ENCODE assay signal across 13 mouse cellular contexts in the genomic region with DNA sequence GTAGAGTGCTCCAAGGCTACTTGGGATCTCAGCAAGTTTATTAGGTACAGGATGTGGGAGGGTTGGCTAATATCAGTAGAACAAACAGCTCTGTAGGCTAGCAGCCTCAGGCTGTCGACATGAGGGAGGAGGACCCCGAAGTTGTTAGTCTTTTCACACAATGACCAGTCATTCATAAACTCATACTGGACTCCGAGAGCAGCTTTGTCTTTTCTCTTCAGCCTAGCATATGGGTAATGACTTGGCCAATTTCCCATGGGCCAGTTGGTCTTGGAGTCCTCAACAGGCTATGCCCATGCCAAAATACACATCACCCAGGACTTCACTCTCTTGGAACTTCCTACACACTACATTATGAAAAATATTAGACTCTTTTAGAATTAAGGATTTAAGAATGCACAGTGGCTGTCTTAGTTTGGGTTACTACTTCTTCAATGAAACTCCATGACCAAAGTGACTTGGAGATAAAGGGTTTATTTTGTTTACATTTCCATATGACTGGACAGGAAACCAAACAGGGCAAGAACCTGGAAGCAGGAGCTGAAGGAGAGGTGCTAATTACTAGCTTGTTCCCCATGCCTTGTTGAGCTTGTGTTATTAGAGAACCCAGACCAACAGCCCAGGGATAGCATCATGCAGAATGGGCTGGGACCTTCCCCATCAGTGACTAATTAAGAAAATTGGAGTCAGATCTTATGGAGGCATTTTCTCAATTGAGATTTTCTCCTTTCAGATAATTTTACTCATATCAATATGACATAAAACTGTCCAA. TPM values are rescaled to one million over a fixed set of nuclear protein-coding genes. Genes with fewer than 3 reads are reported as not detected.
DNase-seq lines count a peak whose midpoint lies in the region; TF ChIP-seq lines count a peak whose summit lies in the region.
"Had no signal": no experiment of that assay in that cellular context is flagged by ENCODE, and none has a peak within 500 bp of the region (broad histone marks: within the 10 kb centered on the region; RNA-seq: fewer than 3 reads in every experiment).

No protein-coding gene starts in this region.

- intact Hi-C loops in left cerebral cortex, postnatal 4 days (cut with DNase I), result no loop called here
- intact Hi-C loops in left cerebral cortex, adult 2 months (cut with DNase I), result no loop called here

- DNase-seq in left cerebral cortex, postnatal 4 days, result peak; percentile 43
- DNase-seq in left cerebral cortex, adult 2 months (ENCODE audit: extremely low spot score in 1 of 2, low spot score in 2 of 2), result no peak
- peak; percentile 77 for DNase-seq in adipocyte (ENCODE audit: low spot score)
- peak; percentile 78 for DNase-seq in cerebellum, adult 11 months
- DNase-seq in cerebellum, postnatal 36 days, result peak; percentile 80 to 85
- no peak for DNase-seq in left cerebral cortex, adult 8-10 months (ENCODE audit: low spot score in 2 of 2)
- DNase-seq in layer of hippocampus, adult 11-12 months (ENCODE audit: low spot score), result no peak
- DNase-seq: heart, adult 2 months; heart, postnatal 14 days; right cerebral cortex, adult 18-20 months had no signal

- no peak overlapping the region for H3K4me3 ChIP-seq in left cerebral cortex, adult 2 months
- H3K4me3 ChIP-seq: heart, adult 2 months; limb, embryonic 15.5 days; lung, embryonic 15.5 days; myocyte had no signal

- no peak overlapping the region for H3K27ac ChIP-seq in left cerebral cortex, adult 2 months
- H3K27ac ChIP-seq: heart, adult 2 months; limb, embryonic 15.5 days; lung, embryonic 15.5 days had no signal

- TF ChIP-seq CTCF in left cerebral cortex, adult 2 months (IDR thresholded peaks at IDR 0.05), result no peak

RNA-seq across cellular contexts. Expression of a gene that starts 16.9 kb away (rescaled TPM):
- total RNA-seq in left cerebral cortex, postnatal 4 days (2021), result 10 to 100 TPM; 40.1 to 46.7 TPM
- total RNA-seq in left cerebral cortex, adult 2 months (2021), result 10 to 100 TPM; 61.1 to 67.2 TPM
- 10 to 100 TPM; 58.0 to 70.9 (median 62.4) TPM for total RNA-seq in left cerebral cortex, adult 8-10 months (2022)

Comparison
In these comparisons a context has a peak if more than half of its experiments do, and no peak if none do; other contexts are left out.
1. DNase-seq: peak in left cerebral cortex, postnatal 4 days (single experiment), adipocyte (single experiment), cerebellum, adult 11 months (single experiment) and cerebellum, postnatal 36 days (2 of 2); none in left cerebral cortex, adult 2 months (0 of 2), left cerebral cortex, adult 8-10 months (0 of 2) and layer of hippocampus, adult 11-12 months (single experiment).